Mouse (Mus musculus) myocyte (in vitro differentiated cells): ENCODE measurements around the gene Spint1.

Experiments used
- MYOG ChIP-seq, 3 experiments: IDR thresholded peaks; one replicate each; pipeline ENCODE4 v1.6.1; 2011; ENCODE audit warnings: control low read depth in 2 of 3, low read depth in 2 of 3, mild to moderate bottlenecking in 2 of 3; ENCODE audit not compliant: insufficient read length in 2 of 3, control insufficient read depth in 1 of 3, insufficient read depth in 1 of 3
- POLR2A ChIP-seq: IDR thresholded peaks from one replicate; pipeline ENCODE4 v1.6.1; 2011; ENCODE audit warnings: low read depth, mild to moderate bottlenecking, control low read depth, moderate library complexity; ENCODE audit not compliant: insufficient read length

DNA sequence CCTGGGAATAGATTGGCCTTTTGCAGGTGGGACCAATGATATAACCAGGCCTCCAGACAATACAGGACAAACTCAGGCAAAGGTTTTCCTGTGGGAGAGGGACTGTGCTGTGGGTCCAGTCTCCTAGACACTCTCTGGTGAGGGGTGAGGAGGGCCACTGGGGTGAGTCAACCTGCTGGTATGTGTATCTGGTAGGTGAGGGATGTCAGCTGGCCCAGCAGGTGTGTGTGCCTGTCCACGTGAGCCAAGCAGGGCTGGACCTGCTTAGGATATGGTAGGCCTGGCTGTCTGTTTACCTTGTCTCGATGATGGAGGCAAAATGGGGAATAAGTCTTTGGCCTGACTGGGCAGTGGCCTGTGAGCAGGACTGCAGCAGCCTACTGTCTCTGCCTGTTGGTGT is 1.5 kb downstream of the Spint1 start:
- TF ChIP-seq POLR2A: no peak
- no peak for TF ChIP-seq MYOG (IDR thresholded peaks at IDR 0.05; ENCODE audit: control insufficient read depth in 1 of 3, insufficient read depth in 1 of 3, insufficient read length in 2 of 3, low read depth in 2 of 3)
